Mouse (Mus musculus): ENCODE data around the gene Slc5a6.

GRCm38 (mm10) chr5:31015913-31016312 lies 32.8 kb downstream of the Slc5a6 start:
- TF ChIP-seq E2F4 (IDR thresholded peaks at IDR 0.05; ENCODE audit: insufficient read depth) (no peak), POLR2A (IDR thresholded peaks at IDR 0.05; ENCODE audit: insufficient read length, low read depth) (no peak), MYOG (IDR thresholded peaks at IDR 0.05; ENCODE audit: control insufficient read depth in 1 of 3, insufficient read depth in 1 of 3, insufficient read length in 2 of 3, low read depth in 2 of 3) (no peak)
